Mouse (Mus musculus) gastrocnemius, adult 18-20 months (tissue): Measurements from ENCODE around the gene Lrrc8d. TPM values are rescaled to one million over a fixed set of nuclear protein-coding genes. Genes with fewer than 3 reads are reported as not detected.

Experiments used
- DNase-seq: peaks from one replicate; pipeline ENCODE4 v3.0.0; 2021; ENCODE audit warnings: low spot score
- total RNA-seq, 2 experiments: library from RNA; stranded (reverse); gene quantifications; 2 replicates each; pipeline ENCODE4 v1.2.3; 2021

Gene Lrrc8d
- total RNA-seq, 2 experiments from 2014 or later = 3.3 to 5.0 TPM

GRCm38 (mm10) chr5:105715531-105716124 is 15.9 kb downstream of the Lrrc8d start:
- no peak for DNase-seq

- no peak for DNase-seq
These were observed 17.5 kb downstream of the Lrrc8d start for GRCm38 (mm10) chr5:105717294-105717693.

GRCm38 (mm10) chr5:105718138-105718670 is 18.4 kb downstream of the Lrrc8d start:
- no peak for DNase-seq

GRCm38 (mm10) chr5:105721267-105721666 is 21.5 kb downstream of the Lrrc8d start:
- no peak for DNase-seq

GRCm38 (mm10) chr5:105722807-105723206 is 23.0 kb downstream of the Lrrc8d start:
- DNase-seq = no peak

- DNase-seq = peak; percentile 51
These were observed 30.5 kb downstream of the Lrrc8d start for GRCm38 (mm10) chr5:105730193-105730831.

- peak; percentile 12 for DNase-seq
These were observed 31.4 kb downstream of the Lrrc8d start for GRCm38 (mm10) chr5:105731173-105731626.

GRCm38 (mm10) chr5:105731627-105732432 is 32.1 kb downstream of the Lrrc8d start:
- peak; percentile 21 for DNase-seq

- DNase-seq = peak; percentile 13
These were observed 32.7 kb downstream of the Lrrc8d start for GRCm38 (mm10) chr5:105732433-105732891.

- DNase-seq = no peak
These were observed 33.5 kb downstream of the Lrrc8d start for GRCm38 (mm10) chr5:105733226-105733625.

- DNase-seq = no peak
These were observed 36.6 kb downstream of the Lrrc8d start for GRCm38 (mm10) chr5:105736365-105736764.

GRCm38 (mm10) chr5:105737145-105737544 is 37.4 kb downstream of the Lrrc8d start:
- DNase-seq = no peak

- DNase-seq = no peak
These were observed 40.7 kb downstream of the Lrrc8d start for GRCm38 (mm10) chr5:105740437-105740836.

- no peak for DNase-seq
These were observed 42.9 kb downstream of the Lrrc8d start for GRCm38 (mm10) chr5:105742641-105743040.

GRCm38 (mm10) chr5:105745324-105745723 is 45.6 kb downstream of the Lrrc8d start:
- DNase-seq = no peak

- no peak for DNase-seq
These were observed 46.2 kb downstream of the Lrrc8d start for GRCm38 (mm10) chr5:105745927-105746454.

- DNase-seq = no peak
These were observed 55.0 kb downstream of the Lrrc8d start for GRCm38 (mm10) chr5:105754803-105755202.

GRCm38 (mm10) chr5:105755491-105755890 is 55.7 kb downstream of the Lrrc8d start:
- no peak for DNase-seq

- DNase-seq = no peak
These were observed 58.2 kb downstream of the Lrrc8d start for GRCm38 (mm10) chr5:105757978-105758377.

- DNase-seq = no peak
These were observed 59.1 kb downstream of the Lrrc8d start for GRCm38 (mm10) chr5:105758866-105759265.

- DNase-seq = peak; percentile 18
These were observed 62.2 kb downstream of the Lrrc8d start for GRCm38 (mm10) chr5:105761848-105762482.
